Mouse (Mus musculus): ENCODE measurements around the gene Lhfp.

Gene Lhfp

GRCm38 (mm10) chr3:53042240-53042567, 876 bp downstream of the Lhfp start:
- DNase-seq (ENCODE audit: low read depth): no peak

DNA sequence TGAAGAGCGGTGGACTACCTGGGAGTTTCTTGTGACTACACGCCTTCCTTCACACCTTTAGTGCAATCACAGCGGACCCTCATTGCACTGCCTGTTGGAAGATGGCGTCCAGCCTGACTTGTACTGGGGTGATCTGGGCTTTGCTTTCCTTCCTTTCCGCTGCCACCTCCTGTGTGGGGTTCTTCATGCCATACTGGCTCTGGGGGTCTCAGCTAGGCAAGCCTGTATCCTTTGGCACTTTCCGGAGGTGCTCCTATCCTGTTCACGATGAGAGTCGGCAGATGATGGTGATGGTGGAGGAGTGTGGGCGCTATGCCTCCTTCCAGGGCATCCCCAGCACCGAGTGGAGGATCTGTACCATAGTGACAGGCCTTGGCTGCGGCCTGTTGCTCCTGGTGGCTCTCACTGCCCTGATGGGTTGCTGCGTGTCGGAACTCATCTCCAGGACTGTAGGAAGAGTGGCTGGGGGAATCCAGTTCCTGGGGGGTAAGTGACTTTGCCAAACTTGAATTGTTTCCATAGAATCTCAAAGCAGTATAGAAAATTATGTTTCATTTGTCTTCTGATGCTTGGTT, 2.0 kb downstream of the Lhfp start:
- no peak for DNase-seq (ENCODE audit: low read depth)

GRCm38 (mm10) chr3:53044238-53044637, 2.9 kb downstream of the Lhfp start:
- peak; percentile 93 for DNase-seq (ENCODE audit: low read depth)

DNA sequence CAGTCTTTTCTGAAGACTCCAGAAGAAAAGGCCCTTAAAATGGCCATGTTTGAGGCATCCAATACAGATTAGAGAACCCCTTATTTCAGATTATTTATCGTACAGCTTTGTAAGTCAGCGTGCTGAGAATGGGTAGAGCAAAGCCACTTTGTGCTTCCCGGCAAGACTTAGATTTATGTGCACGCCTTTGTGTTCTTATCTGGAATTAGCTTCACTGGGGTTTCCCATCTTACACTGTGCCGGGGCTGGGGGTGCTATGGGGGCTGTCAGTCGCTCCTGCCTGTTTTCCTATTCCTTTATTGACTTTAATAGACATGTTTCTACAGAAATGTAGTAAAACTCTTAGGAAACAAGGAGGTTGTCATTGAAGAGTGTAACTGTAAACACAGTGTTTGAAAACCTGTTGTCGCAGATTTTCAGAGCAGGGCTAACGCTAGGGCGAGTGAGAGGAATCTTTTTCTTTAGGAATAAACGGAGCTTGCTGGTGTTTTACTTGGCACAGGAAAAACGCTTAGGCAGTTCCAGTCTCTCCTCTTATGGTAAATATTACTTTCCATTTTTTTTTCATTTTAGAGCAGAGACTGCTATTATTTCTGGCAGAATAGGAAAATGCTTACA, 3.5 kb downstream of the Lhfp start:
- peak; percentile 46 for DNase-seq (ENCODE audit: low read depth)

DNA sequence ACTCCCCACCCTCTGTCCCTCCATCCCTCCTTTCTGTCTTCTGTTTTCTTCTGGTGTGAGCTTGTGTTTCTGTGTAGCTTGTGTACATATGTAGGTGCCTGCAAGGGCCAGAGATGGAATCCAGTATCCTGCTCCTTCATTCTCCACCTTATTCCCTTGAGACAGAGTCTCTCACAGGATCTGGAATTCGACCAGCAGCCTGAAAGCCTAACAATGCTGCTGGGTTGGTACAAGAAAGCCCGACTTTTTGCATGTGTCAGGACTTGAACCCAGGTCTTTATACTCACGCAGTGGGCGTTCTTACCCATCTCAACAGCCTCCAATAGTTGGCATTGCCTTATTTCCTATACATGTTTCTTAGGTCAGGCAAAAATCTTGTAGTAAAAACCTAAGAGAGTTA, 4.4 kb downstream of the Lhfp start:
- DNase-seq (ENCODE audit: low read depth): no peak

- no peak for DNase-seq (ENCODE audit: low read depth)
Observed at GRCm38 (mm10) chr3:53046371-53046770, 5.0 kb downstream of the Lhfp start.

GRCm38 (mm10) chr3:53052385-53052784, 11.1 kb downstream of the Lhfp start:
- DNase-seq (ENCODE audit: low read depth): no peak

DNA sequence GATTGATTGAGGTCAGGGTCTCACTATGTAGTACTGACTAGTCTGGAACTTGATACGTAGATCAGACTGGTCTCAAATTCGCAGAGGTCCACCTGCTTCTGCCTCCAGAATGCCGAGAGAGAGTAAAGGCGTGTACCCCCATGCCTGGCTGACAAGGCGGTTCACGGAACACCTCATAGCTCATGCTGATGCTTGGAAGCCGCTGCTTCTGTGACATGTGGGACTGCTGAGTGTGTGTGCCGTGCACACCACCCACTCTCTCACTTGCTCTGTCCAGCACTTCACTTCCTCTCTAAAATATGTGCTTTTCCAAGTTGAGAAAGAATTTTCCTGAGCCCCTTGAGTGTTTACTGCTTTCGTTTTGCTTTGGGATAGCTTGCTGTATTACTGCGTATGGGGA, 15.1 kb downstream of the Lhfp start:
- DNase-seq (ENCODE audit: low read depth): no peak

- DNase-seq (ENCODE audit: low read depth): peak; percentile 74
Observed at GRCm38 (mm10) chr3:53059959-53060358, 18.6 kb downstream of the Lhfp start.

DNA sequence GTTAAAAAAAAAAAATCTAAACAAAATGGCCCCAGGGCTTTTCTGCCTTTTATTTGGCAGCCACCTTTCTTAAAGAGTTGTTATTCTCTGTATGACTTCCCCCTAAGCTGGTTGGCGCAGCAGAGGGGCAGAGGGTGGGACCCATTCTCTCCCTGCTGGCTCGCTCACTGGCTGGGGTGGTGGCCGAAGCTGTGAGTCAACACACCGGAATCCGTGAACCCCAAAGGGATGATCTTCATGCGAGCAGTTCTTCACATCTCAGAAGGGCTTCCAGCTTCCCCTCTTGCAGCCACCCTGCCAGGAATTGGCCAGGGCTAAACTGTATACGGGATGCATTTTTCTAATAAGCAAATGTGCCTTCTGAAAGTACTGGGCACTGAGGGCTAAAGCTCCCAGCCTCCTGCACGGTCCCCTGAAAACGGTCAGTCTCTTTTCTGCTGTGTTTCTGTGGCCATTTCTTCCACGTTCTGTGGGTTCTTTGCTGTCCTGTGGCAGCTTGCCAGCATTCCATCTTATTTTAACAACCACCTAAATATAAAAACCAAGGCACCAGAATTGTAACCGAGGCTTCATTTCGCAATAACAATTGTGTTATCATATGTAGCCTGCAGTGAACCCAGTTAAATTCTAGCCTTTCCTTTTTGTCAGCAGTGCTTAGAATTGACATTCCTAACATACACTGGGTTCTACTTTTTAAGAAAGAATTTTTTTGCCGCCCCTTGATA, 22.3 kb downstream of the Lhfp start:
- DNase-seq (ENCODE audit: low read depth): peak; percentile 90

DNA sequence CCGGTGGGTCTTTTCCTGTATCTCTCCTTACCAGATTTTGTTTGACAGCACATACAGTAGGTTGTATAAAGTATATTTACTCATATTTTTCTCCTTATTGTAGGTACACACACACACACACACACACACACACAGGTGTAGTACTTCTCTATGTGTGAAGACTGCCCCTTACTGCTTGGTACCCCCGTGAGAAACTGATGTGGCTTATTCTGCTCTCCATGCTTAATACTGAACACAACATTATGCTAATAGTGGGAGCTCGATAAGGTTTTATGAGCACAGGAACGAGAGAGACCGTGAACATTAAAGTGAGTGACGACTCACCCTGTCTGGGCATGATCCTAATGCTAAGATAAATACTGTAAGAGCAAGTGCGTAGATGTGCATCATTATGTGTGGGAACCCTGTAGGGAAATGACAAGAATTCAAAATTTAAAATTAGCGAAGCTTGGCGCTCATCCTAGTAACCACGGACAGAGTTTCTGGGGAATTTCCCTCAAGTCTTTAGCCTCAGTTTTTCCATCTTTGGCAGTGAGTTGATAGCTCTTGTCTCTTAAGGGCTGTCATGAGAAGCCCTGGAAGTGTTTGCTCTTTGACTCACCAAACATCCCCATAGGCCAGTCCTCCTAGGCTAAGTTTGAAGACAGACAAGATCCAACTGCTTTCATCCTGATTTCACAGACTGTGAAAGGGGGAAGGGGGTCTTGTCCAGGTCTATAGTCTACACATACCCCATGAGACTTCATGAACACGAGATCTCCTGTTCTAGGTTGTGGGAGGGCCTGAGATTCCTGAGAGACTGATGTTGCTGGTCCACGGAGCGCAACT, 24.2 kb downstream of the Lhfp start:
- peak; percentile 81 for DNase-seq (ENCODE audit: low read depth)

DNA sequence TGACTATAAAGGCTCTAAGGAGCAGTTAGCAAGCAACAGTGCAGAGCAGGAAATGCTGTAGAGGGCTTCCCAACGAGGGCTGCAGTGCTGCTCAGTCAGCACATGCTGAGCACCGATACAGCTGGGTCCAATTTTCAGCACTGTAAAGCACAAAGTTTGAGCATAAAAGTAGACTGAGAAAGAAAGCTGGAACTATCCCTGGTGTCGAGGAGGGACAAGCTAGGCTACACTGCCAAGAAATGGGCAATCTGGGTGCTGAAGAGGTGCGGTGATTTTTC, 24.7 kb downstream of the Lhfp start:
- DNase-seq (ENCODE audit: low read depth): peak; percentile 57

DNA sequence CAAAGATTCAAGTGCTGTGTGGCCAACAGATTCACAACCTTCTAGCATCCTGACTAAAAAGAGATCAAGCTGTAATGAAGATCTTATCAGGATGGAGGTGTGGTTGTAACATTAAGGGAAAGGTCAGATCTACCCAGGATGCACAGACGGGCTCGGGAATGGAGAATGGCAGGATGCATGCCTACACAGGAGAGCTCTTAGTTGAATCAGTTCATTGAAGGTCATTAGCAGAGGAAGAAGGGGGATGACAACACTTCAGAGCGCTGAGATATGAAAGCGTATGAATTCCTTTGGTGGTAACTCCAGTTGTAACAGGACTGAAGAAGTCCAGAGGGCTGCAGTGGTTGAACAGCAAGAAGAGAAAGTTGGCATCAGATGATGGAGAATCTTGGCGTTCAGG, 27.1 kb downstream of the Lhfp start:
- no peak for DNase-seq (ENCODE audit: low read depth)

DNA sequence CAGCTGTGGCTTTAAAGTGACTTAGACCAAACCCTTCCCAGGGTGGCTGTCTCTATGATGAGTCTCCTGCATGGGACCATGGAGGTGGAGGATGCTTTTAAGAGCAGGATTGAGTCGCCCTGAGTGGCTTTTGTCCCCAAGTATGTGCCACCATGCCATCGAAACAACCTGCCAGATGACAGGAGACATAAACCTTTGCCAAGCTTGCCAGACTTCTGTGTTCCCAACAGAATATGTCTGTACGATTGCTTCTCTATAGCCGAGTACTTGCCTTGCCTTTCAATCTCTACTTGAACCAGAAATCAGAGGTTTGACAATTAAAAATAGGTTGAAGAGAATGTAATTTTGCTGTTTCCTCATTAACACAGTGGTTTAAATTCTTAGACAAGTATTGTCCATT, 32.9 kb downstream of the Lhfp start:
- DNase-seq (ENCODE audit: low read depth): no peak

DNA sequence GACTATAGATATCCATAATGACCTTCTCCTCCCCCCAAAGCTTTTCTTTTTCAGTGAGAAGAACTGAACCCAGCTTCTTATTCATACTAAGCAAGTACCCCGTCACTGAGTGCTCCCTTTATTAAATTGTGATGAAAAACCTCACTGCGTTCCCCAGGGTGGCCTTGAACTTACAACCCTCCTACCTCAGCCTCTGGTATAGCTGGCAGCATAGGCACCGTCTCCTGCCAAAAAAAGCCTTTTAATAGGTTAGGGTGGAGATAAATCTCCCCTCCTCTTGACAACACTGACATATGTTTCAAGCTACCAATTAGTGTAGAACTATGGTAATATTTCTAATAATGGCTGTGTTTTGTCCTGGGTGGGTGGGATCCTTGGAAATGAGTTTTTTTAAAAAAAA, 33.4 kb downstream of the Lhfp start:
- peak; percentile 52 for DNase-seq (ENCODE audit: low read depth)

- DNase-seq (ENCODE audit: low read depth): no peak
Observed at GRCm38 (mm10) chr3:53080286-53080685, 39.0 kb downstream of the Lhfp start.

GRCm38 (mm10) chr3:53080710-53081109, 39.4 kb downstream of the Lhfp start:
- no peak for DNase-seq (ENCODE audit: low read depth)

DNA sequence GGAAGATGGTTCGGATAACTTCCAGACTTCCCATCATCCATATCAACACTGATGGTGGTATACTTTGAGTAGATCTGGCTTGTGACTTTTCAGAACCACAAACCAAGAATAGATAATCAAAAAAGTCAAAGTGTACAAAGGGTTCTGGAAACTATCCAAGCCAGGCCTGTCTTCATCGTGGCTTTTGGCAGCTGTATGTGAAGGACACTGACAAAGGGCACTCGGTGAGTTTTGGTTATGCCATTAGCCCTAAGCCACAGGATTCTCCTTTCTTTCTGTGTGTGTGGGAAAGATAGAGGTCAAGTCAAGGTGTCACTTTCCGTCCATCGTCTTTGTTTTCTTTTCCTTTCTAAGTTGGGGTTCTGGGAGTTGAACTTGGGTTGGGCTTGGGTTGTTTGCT, 42.4 kb downstream of the Lhfp start:
- DNase-seq (ENCODE audit: low read depth): no peak

DNA sequence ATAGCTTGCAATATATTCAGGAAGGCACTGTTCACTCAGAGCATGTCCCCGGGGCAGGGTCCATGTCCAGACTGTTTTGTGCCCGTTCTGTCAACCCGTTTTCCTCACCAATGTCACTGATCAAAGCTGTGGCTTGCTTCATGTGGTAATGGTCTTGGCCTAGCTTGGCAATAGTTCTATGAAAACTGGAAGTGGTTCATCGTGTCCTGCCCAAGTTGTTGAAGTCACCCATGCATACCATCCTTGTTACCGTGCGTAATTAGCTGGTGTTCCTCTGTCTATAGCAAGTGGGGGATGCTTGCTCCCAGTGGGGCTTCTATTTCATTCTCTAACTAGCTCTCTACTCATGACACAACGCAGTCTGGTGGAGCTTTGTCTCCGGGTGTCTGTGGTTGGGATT, 43.5 kb downstream of the Lhfp start:
- DNase-seq (ENCODE audit: low read depth): no peak

DNA sequence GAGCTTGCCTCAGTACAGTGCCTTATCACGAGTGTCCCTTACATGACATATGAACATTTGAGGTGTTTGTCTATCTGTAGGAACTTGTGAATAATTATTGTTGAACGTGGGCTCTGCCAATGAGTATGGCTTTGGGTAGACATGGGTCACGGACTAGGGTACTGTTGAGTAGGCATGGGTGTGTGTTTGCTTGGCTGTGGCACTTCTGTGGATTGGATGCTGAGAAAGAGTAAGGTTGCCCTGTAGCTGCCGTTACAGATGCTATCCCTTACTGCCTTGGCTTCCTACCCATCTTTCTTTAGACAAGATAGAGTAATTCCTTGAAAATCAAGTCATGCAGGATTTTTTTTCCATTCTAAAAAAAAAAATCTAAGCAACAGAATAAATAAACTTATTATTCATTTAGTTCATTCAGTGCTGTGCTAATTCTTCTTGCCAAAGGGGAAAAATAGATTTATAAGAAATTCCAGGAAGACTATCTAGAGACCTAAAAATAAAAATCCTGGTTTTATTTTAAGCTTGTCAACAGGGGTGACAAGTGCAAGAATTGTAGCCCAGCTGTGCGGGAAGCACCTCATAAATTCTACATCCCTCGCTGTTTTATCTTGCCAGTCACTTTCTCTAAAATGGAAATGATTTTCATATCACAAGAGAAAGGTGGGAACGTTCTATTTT, 45.3 kb downstream of the Lhfp start:
- no peak for DNase-seq (ENCODE audit: low read depth)

GRCm38 (mm10) chr3:53087156-53087805, 46.0 kb downstream of the Lhfp start:
- DNase-seq (ENCODE audit: low read depth): no peak

DNA sequence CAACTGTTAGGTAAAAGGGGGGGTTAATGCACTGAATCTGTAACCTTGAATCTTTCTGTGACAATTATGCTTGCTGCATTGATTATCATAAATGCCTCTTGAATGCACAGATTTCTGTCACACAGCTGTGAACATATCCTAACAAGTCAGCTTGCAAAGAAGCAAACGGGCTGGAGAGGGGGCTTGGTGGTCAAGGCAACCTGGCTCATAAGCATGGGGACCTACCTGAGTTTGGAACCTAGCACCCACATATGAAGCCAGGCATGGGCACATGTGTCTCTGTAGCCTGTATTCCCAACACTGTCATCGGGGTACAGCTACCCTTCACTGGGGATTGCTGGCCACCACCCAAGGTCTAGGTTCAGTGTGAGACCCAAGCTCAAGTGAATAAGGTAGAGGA, 48.6 kb downstream of the Lhfp start:
- no peak for DNase-seq (ENCODE audit: low read depth)

All from NIH3T3 (cell line).